Mouse (Mus musculus): ENCODE data around the gene Setmar.

Gene Setmar

GRCm38 (mm10) chr6:108110336-108110735, 45.5 kb downstream of the Setmar start:
- intact Hi-C loops (cut with DNase I) = no loop called here

- intact Hi-C loops (cut with DNase I) = no loop called here
Measured at GRCm38 (mm10) chr6:108111693-108112092, 46.8 kb downstream of the Setmar start.

- intact Hi-C loops (cut with DNase I) = no loop called here
Measured at GRCm38 (mm10) chr6:108114971-108115370, 50.1 kb downstream of the Setmar start.

- intact Hi-C loops (cut with DNase I) = no loop called here
Measured at GRCm38 (mm10) chr6:108117881-108118280, 53.0 kb downstream of the Setmar start.

GRCm38 (mm10) chr6:108125474-108125873, 60.6 kb downstream of the Setmar start:
- intact Hi-C loops (cut with DNase I) = no loop called here

GRCm38 (mm10) chr6:108126631-108127030, 61.8 kb downstream of the Setmar start:
- intact Hi-C loops (cut with DNase I) = no loop called here
